Mouse (Mus musculus): ENCODE measurements at regions not wholly inside any gene's neighbourhood (a gene's known extent, or its start where the extent isn't known, plus 50 kb on each side); places are given as distances from the start of the nearest gene placed in this dataset.

GRCm38 (mm10) chr1:154024301-154024700 lies 124.3 kb upstream of the Teddm2 start:
- DNase-seq (ENCODE audit: low read depth), result no peak
- TF ChIP-seq POLR2A (IDR thresholded peaks at IDR 0.05; ENCODE audit: borderline replicate concordance, extremely low read depth, insufficient read depth, insufficient read length, poor library complexity, severe bottlenecking) (no peak), CTCF (IDR thresholded peaks at IDR 0.05; ENCODE audit: borderline replicate concordance, extremely low read depth, insufficient read depth, insufficient read length) (no peak)

- no peak for TF ChIP-seq CTCF (IDR thresholded peaks at IDR 0.05; ENCODE audit: borderline replicate concordance, extremely low read depth, insufficient read depth, insufficient read length)
- no peak for TF ChIP-seq POLR2A (IDR thresholded peaks at IDR 0.05; ENCODE audit: borderline replicate concordance, extremely low read depth, insufficient read depth, insufficient read length, poor library complexity, severe bottlenecking)
- no peak for DNase-seq (ENCODE audit: low read depth)
These were observed 127.3 kb upstream of the Teddm2 start for GRCm38 (mm10) chr1:154027303-154027702.

GRCm38 (mm10) chr1:154029826-154030225 lies 129.8 kb upstream of the Teddm2 start:
- no peak for TF ChIP-seq POLR2A (IDR thresholded peaks at IDR 0.05; ENCODE audit: borderline replicate concordance, extremely low read depth, insufficient read depth, insufficient read length, poor library complexity, severe bottlenecking)
- TF ChIP-seq CTCF (IDR thresholded peaks at IDR 0.05; ENCODE audit: borderline replicate concordance, extremely low read depth, insufficient read depth, insufficient read length), result no peak
- DNase-seq (ENCODE audit: low read depth), result no peak

- TF ChIP-seq POLR2A (IDR thresholded peaks at IDR 0.05; ENCODE audit: borderline replicate concordance, extremely low read depth, insufficient read depth, insufficient read length, poor library complexity, severe bottlenecking) (no peak), CTCF (IDR thresholded peaks at IDR 0.05; ENCODE audit: borderline replicate concordance, extremely low read depth, insufficient read depth, insufficient read length) (peak; percentile 64; the same call in 1 of the 2 replicates)
These were observed 132.7 kb upstream of the Teddm2 start for GRCm38 (mm10) chr1:154032669-154033099.

GRCm38 (mm10) chr1:154033958-154034606 lies 134.1 kb upstream of the Teddm2 start:
- TF ChIP-seq POLR2A (IDR thresholded peaks at IDR 0.05; ENCODE audit: borderline replicate concordance, extremely low read depth, insufficient read depth, insufficient read length, poor library complexity, severe bottlenecking), result no peak
- no peak for TF ChIP-seq CTCF (IDR thresholded peaks at IDR 0.05; ENCODE audit: borderline replicate concordance, extremely low read depth, insufficient read depth, insufficient read length)
- peak; percentile 18 for DNase-seq (ENCODE audit: low read depth)

More at GRCm38 (mm10) chr1:154032669-154033099, 132.7 kb upstream of the Teddm2 start:
- DNase-seq (ENCODE audit: low read depth), result peak; percentile 70

- no peak for DNase-seq (ENCODE audit: low read depth)
- no peak for TF ChIP-seq CTCF (IDR thresholded peaks at IDR 0.05; ENCODE audit: borderline replicate concordance, extremely low read depth, insufficient read depth, insufficient read length)
- TF ChIP-seq POLR2A (IDR thresholded peaks at IDR 0.05; ENCODE audit: borderline replicate concordance, extremely low read depth, insufficient read depth, insufficient read length, poor library complexity, severe bottlenecking), result no peak
These were observed 136.8 kb upstream of the Teddm2 start for GRCm38 (mm10) chr1:154036729-154037270.

- DNase-seq (ENCODE audit: low read depth), result no peak
These were observed 138.2 kb upstream of the Teddm2 start for GRCm38 (mm10) chr1:154038241-154038640.

GRCm38 (mm10) chr1:154040907-154041306 lies 140.9 kb upstream of the Teddm2 start:
- TF ChIP-seq POLR2A (IDR thresholded peaks at IDR 0.05; ENCODE audit: borderline replicate concordance, extremely low read depth, insufficient read depth, insufficient read length, poor library complexity, severe bottlenecking) (no peak), CTCF (IDR thresholded peaks at IDR 0.05; ENCODE audit: borderline replicate concordance, extremely low read depth, insufficient read depth, insufficient read length) (no peak)
- no peak for DNase-seq (ENCODE audit: low read depth)

More at GRCm38 (mm10) chr1:154038241-154038640, 138.2 kb upstream of the Teddm2 start:
- TF ChIP-seq POLR2A (IDR thresholded peaks at IDR 0.05; ENCODE audit: borderline replicate concordance, extremely low read depth, insufficient read depth, insufficient read length, poor library complexity, severe bottlenecking), result no peak
- TF ChIP-seq CTCF (IDR thresholded peaks at IDR 0.05; ENCODE audit: borderline replicate concordance, extremely low read depth, insufficient read depth, insufficient read length), result no peak

GRCm38 (mm10) chr1:154042956-154043355 lies 142.9 kb upstream of the Teddm2 start:
- TF ChIP-seq CTCF (IDR thresholded peaks at IDR 0.05; ENCODE audit: borderline replicate concordance, extremely low read depth, insufficient read depth, insufficient read length) (no peak), POLR2A (IDR thresholded peaks at IDR 0.05; ENCODE audit: borderline replicate concordance, extremely low read depth, insufficient read depth, insufficient read length, poor library complexity, severe bottlenecking) (no peak)

GRCm38 (mm10) chr1:154044712-154045111 lies 144.7 kb upstream of the Teddm2 start:
- peak; percentile 8 for DNase-seq (ENCODE audit: low read depth)
- TF ChIP-seq POLR2A (IDR thresholded peaks at IDR 0.05; ENCODE audit: borderline replicate concordance, extremely low read depth, insufficient read depth, insufficient read length, poor library complexity, severe bottlenecking) (no peak), CTCF (IDR thresholded peaks at IDR 0.05; ENCODE audit: borderline replicate concordance, extremely low read depth, insufficient read depth, insufficient read length) (no peak)

More at GRCm38 (mm10) chr1:154042956-154043355, 142.9 kb upstream of the Teddm2 start:
- DNase-seq (ENCODE audit: low read depth), result no peak

GRCm38 (mm10) chr1:154045951-154046350 lies 145.9 kb upstream of the Teddm2 start:
- TF ChIP-seq CTCF (IDR thresholded peaks at IDR 0.05; ENCODE audit: borderline replicate concordance, extremely low read depth, insufficient read depth, insufficient read length) (no peak), POLR2A (IDR thresholded peaks at IDR 0.05; ENCODE audit: borderline replicate concordance, extremely low read depth, insufficient read depth, insufficient read length, poor library complexity, severe bottlenecking) (no peak)
- DNase-seq (ENCODE audit: low read depth), result no peak

GRCm38 (mm10) chr1:154053641-154054040 lies 147.3 kb upstream of the Zfp648 start:
- DNase-seq (ENCODE audit: low read depth), result no peak
- TF ChIP-seq POLR2A (IDR thresholded peaks at IDR 0.05; ENCODE audit: borderline replicate concordance, extremely low read depth, insufficient read depth, insufficient read length, poor library complexity, severe bottlenecking) (no peak), CTCF (IDR thresholded peaks at IDR 0.05; ENCODE audit: borderline replicate concordance, extremely low read depth, insufficient read depth, insufficient read length) (no peak)
